Mouse (Mus musculus): ENCODE data around the gene Nlrc4.

GRCm38 (mm10) chr17:74394855-74395254, 64.1 kb downstream of the Nlrc4 start:
- TF ChIP-seq MAX (IDR thresholded peaks at IDR 0.05; ENCODE audit: low read length): no peak
- TF ChIP-seq EP300 (IDR thresholded peaks at IDR 0.05; ENCODE audit: low read length): no peak
- no peak for TF ChIP-seq CTCF (conservative IDR thresholded peaks at IDR 0.05 in 1 of 2, IDR thresholded peaks at IDR 0.05 in 1 of 2; ENCODE audit: low read depth in 2 of 2, low read length in 2 of 2)
- no peak for TF ChIP-seq JUN (IDR thresholded peaks at IDR 0.05; ENCODE audit: insufficient read depth, low read depth, low read length)
- TF ChIP-seq USF1 (IDR thresholded peaks at IDR 0.05; ENCODE audit: low read depth, low read length): no peak
- TF ChIP-seq UBTF (IDR thresholded peaks at IDR 0.05; ENCODE audit: low read depth, low read length): no peak
- TF ChIP-seq ZMIZ1 (IDR thresholded peaks at IDR 0.05; ENCODE audit: low read depth, low read length): no peak
- TF ChIP-seq POLR2A (IDR thresholded peaks at IDR 0.05; ENCODE audit: low read depth, low read length): no peak
- no peak for TF ChIP-seq CHD1 (IDR thresholded peaks at IDR 0.05; ENCODE audit: low read depth, low read length)
